Mouse (Mus musculus): ENCODE data around the gene 6820408C15Rik. TPM values are rescaled to one million over a fixed set of nuclear protein-coding genes. Genes with fewer than 3 reads are reported as not detected.

The 6820408C15Rik gene
- polyA plus RNA-seq, 1 experiment from 2014 or later, result 0.79 TPM

DNA sequence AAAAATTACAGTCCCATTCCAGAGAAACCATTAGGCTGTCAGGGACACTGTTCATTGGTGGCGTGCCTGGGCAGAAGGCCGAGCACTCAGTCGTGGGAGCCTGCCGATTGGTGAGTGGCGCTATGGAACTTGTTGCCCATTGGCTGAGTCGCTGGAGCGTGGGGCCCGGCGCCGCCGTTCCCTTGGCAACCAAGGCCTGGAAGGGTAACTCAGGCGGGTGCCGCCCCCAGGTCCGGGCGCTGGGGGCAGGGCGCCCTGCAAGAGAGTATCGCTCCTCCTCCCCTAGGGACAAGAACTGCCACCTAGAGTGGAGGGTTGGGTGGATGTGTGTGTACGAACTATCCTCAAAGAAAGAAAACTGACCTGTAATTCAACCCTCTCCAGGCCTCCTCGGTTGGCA, 9.3 kb upstream of the 6820408C15Rik start:
- H3K27ac ChIP-seq (ENCODE audit: low read length), result peak overlapping the region; percentile 68
- H3K4me3 ChIP-seq (ENCODE audit: low read length), result peak overlapping the region; percentile 40
- peak overlapping the region; percentile 65 for H3K4me2 ChIP-seq (ENCODE audit: low read depth, low read length)
- H3K27me3 ChIP-seq (replicated peaks; ENCODE audit: control insufficient read depth, insufficient read depth, low read length), result no peaks in the 10 kb centered on the region
- no peaks in the 10 kb centered on the region for H3K36me3 ChIP-seq (ENCODE audit: control insufficient read depth, insufficient read depth, low read length)
- H3K4me1 ChIP-seq (ENCODE audit: control insufficient read depth, insufficient read depth, low read length), result peaks cover 17% of the 10 kb centered on the region
- H3K9me3 ChIP-seq (ENCODE audit: control insufficient read depth, low read length), result no peaks in the 10 kb centered on the region
- ATAC-seq, result peak; percentile 96
- H3K9ac ChIP-seq (ENCODE audit: low read depth, low read length), result peak overlapping the region; percentile 55
- WGBS, result under 1% methylated on average over 19 of the region's 19 CpGs

DNA sequence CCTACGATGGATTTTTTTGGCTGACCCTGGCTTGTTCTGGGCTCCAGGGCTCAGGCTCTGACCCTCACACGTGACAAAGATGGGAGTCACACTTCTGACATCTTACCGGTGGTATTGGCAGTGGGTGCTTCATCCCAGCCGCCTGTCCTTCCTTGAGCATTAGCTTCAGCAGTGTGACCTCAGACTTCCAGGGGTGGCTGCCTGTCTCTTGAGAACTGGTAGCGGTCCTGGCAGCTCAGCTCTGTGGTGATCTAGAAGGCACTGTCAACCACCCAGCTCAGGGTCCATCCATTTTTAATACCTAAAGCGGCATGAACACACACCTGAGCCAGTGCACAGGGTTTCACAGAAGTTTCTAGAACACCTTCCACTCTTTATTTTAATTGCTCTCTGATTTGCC, 5.6 kb upstream of the 6820408C15Rik start:
- Histone ChIP-seq H3K27me3 (replicated peaks; ENCODE audit: control insufficient read depth, insufficient read depth, low read length) (no peaks in the 10 kb centered on the region), H3K9ac (ENCODE audit: low read depth, low read length) (no peak overlapping the region), H3K4me1 (ENCODE audit: control insufficient read depth, insufficient read depth, low read length) (peaks cover 23% of the 10 kb centered on the region), H3K9me3 (ENCODE audit: control insufficient read depth, low read length) (no peaks in the 10 kb centered on the region), H3K36me3 (ENCODE audit: control insufficient read depth, insufficient read depth, low read length) (no peaks in the 10 kb centered on the region), H3K4me2 (ENCODE audit: low read depth, low read length) (no peak overlapping the region), H3K4me3 (ENCODE audit: low read length) (no peak overlapping the region), H3K27ac (ENCODE audit: low read length) (peak overlapping the region; percentile 88; the same call in 1 of the 2 replicates)
- WGBS, result 71% methylated on average over 6 of the region's 6 CpGs
- ATAC-seq, result no peak

DNA sequence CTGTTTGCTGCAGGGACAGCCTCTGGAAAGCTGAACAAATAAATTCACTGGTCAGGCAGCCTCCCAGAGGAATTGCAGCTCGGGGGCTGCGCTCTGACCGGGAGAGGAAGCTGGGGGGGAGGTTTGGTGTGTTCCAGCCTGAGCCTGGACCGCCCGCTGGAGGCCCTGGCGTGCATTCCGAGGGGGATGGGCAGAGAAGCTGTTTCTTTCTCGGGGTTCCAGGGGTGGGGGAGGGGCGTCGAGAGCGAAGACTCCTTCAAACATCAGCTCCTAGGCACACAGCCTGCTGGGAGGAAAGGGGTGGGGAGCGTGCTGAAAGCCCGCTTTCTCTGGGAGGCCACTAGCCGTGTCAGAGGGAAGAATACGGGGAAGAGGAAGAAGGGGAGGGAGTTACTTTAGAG, 4.4 kb upstream of the 6820408C15Rik start:
- H3K4me2 ChIP-seq (ENCODE audit: low read depth, low read length), result peak overlapping the region; percentile 80
- peak overlapping the region; percentile 99 for H3K9ac ChIP-seq (ENCODE audit: low read depth, low read length)
- no peaks in the 10 kb centered on the region for H3K27me3 ChIP-seq (replicated peaks; ENCODE audit: control insufficient read depth, insufficient read depth, low read length)
- peak; percentile 61 for ATAC-seq
- WGBS, result 5% methylated on average over 15 of the region's 15 CpGs
- peaks cover 23% of the 10 kb centered on the region for H3K4me1 ChIP-seq (ENCODE audit: control insufficient read depth, insufficient read depth, low read length)
- peak overlapping the region; percentile 92 for H3K4me3 ChIP-seq (ENCODE audit: low read length)
- H3K27ac ChIP-seq (ENCODE audit: low read length), result peak overlapping the region; percentile 88
- H3K36me3 ChIP-seq (ENCODE audit: control insufficient read depth, insufficient read depth, low read length), result no peaks in the 10 kb centered on the region
- peaks cover 3% of the 10 kb centered on the region; the same call in 1 of the 2 replicates for H3K9me3 ChIP-seq (ENCODE audit: control insufficient read depth, low read length)

DNA sequence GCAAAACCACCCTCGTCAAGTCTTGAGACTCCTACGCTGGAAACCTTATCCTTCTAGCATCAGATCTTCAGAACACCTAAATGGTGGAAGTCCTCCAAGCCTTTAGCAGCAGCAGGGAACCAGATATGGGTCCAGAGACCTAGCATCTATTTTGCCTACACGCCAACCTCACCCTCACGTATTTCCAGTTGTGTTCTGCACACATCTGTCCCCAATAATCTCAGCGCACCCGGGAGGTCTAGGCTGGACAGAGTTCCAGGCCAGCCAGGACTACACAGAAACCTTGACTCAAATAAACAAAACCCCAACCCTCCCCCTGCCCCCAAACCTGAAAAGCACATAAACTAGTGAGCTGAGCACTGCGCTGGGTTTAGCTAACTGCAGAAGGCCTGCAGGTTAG, 3.9 kb upstream of the 6820408C15Rik start:
- Histone ChIP-seq H3K4me1 (ENCODE audit: control insufficient read depth, insufficient read depth, low read length) (peaks cover 20% of the 10 kb centered on the region), H3K27me3 (replicated peaks; ENCODE audit: control insufficient read depth, insufficient read depth, low read length) (no peaks in the 10 kb centered on the region), H3K4me3 (ENCODE audit: low read length) (peak overlapping the region; percentile 92), H3K9ac (ENCODE audit: low read depth, low read length) (peak overlapping the region; percentile 99), H3K4me2 (ENCODE audit: low read depth, low read length) (peak overlapping the region; percentile 80), H3K36me3 (ENCODE audit: control insufficient read depth, insufficient read depth, low read length) (no peaks in the 10 kb centered on the region), H3K27ac (ENCODE audit: low read length) (peak overlapping the region; percentile 88), H3K9me3 (ENCODE audit: control insufficient read depth, low read length) (peaks cover 8% of the 10 kb centered on the region)
- ATAC-seq, result no peak
- WGBS, result 18% methylated on average over 7 of the region's 7 CpGs

DNA sequence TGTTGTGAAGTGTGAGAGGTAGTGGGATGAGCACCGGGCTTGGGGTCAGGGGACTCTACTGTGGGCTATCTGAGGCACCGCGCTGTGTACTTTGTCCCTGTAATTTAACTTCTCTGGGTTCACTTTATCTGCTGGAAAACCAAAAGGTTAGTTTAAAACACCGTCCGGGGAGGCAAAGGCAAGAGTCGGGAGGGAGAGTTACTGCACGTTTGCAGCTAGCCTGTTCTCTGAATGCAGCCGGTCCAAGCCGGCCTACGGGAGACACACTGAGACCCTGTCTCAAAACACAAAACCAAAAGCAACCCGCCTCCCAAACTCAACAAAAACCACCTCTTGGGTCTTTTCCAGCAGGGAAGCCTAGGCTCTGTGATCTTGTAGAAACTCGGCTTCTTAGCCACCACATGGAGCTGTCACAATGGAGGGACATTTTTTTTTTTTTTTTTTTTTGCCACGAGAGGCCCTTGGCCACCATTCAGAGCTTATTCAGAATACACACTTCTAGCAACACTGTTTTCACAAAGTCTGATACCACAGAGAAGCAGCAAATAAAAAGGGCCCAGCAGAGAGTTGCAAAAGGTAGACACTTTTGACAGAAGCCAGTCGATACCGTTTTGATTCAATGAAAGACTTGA, 2.7 kb upstream of the 6820408C15Rik start:
- H3K4me2 ChIP-seq (ENCODE audit: low read depth, low read length), result peak overlapping the region; percentile 80
- 6% methylated on average over 15 of the region's 15 CpGs for WGBS
- H3K36me3 ChIP-seq (ENCODE audit: control insufficient read depth, insufficient read depth, low read length), result no peaks in the 10 kb centered on the region
- H3K9me3 ChIP-seq (ENCODE audit: control insufficient read depth, low read length), result peaks cover 8% of the 10 kb centered on the region
- H3K4me3 ChIP-seq (ENCODE audit: low read length), result peak overlapping the region; percentile 92
- H3K27ac ChIP-seq (ENCODE audit: low read length), result peak overlapping the region; percentile 88
- peak; percentile 9; the same call in 1 of the 2 replicates for ATAC-seq
- no peaks in the 10 kb centered on the region for H3K27me3 ChIP-seq (replicated peaks; ENCODE audit: control insufficient read depth, insufficient read depth, low read length)
- peaks cover 19% of the 10 kb centered on the region for H3K4me1 ChIP-seq (ENCODE audit: control insufficient read depth, insufficient read depth, low read length)
- peak overlapping the region; percentile 99 for H3K9ac ChIP-seq (ENCODE audit: low read depth, low read length)

DNA sequence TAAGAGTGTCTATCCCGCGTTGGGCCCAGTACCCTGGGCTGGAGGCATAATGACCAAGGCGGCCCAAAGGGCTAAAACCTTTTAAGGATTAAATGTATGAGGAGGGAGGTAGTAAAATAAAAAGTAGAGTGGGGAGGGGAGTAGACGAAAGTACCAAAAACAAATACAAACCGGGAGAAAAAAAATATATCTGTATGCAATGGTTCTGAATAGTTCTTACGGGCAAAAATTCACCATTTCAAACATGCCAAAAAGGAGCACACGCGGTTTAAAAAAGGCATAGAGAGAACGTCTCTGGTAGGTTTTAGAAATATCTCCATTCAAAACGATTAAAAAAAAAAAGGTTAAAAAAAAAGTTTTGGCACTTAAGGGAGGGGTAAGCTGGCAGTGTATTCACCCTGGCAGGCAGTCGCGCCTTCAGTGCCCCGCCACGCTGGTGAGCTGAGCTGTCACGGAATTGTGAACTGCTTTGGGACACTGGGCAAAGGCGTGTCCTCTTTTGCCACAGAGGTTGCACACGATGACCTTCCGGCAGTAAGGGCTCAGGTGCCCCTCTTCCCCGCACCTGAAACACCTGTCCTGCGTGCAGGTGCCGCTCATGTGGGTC, 2.1 kb upstream of the 6820408C15Rik start:
- H3K9me3 ChIP-seq (ENCODE audit: control insufficient read depth, low read length), result peaks cover 8% of the 10 kb centered on the region
- no peak for ATAC-seq
- peak overlapping the region; percentile 92 for H3K4me3 ChIP-seq (ENCODE audit: low read length)
- 2% methylated on average over 21 of the region's 21 CpGs for WGBS
- peak overlapping the region; percentile 80 for H3K4me2 ChIP-seq (ENCODE audit: low read depth, low read length)
- H3K4me1 ChIP-seq (ENCODE audit: control insufficient read depth, insufficient read depth, low read length), result peaks cover 19% of the 10 kb centered on the region
- H3K36me3 ChIP-seq (ENCODE audit: control insufficient read depth, insufficient read depth, low read length), result no peaks in the 10 kb centered on the region
- H3K27ac ChIP-seq (ENCODE audit: low read length), result peak overlapping the region; percentile 88
- peak overlapping the region; percentile 99 for H3K9ac ChIP-seq (ENCODE audit: low read depth, low read length)
- H3K27me3 ChIP-seq (replicated peaks; ENCODE audit: control insufficient read depth, insufficient read depth, low read length), result no peaks in the 10 kb centered on the region

DNA sequence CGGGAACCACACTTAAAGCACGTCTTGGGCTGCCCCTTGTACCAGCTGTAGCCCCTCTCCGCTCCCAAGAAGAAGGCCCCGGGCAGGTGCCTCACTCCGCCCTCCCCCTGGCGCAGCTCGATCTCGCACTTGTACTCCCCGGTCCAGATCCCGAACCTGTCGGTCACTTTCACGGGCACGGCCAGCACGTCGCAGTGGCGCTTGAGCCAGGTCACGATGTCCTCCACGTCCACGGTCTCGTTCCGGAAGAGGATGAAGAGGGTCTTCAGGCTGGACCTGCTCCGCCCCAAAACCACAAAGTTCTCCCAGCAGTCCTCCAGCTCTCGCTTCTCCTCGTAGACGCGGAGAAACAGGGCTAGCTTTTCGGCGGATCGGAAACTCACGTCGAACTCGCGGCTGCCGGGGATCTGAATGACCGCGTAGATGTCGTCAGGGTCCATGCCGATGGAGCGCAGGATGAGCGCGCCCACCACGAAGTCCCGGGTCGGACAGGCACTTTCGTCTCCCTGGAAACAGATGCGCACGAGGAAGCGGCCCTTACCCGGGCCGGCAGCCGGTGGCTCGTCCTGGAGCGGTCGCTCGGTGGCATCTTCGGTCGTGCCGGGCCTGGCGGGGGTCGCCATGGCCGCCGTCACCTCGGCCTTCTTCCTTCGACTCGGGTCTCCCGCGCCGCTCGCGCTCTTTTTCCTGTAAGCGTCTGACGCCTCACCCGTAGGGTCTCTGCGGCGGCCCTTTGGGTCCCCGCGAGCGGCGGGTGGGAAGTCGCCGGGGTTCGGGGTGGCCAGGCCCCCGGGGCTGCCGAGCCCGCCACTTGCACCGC, 1.4 kb upstream of the 6820408C15Rik start:
- ATAC-seq, result peak; percentile 12

DNA sequence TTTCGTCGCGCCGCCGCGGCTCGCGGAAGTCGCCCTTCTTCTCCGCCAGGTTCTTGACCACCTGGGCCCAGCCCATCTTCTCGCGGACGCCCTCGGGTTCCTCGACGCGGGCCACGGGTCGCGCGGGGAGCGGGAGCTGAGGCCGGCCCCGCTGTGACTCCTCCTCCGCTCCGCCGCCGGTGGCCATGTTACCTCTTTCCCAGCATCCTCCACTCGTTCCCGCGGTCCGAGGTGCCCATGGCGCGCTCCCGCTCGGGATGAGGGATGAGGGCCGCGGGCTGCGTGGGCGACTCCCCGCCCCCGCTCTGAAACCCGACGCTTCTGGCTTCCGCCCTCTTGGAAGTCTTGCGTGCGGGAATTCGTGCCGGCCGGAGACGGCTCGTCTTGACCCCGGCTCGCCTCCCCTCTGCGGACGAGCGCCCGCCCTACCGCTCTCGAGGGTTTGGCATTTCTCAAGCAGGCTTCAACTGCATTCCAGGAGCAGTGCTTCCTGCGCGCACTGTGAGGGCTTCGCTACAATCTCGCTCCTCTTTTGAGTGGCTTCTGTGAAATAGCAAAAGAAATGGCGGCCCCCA, 709 bp upstream of the 6820408C15Rik start, which contains the start of gene Zcchc3:
Gene Zcchc3, minus strand, starts transcription at position 437 of the 575 bp plus-strand sequence.
- Histone ChIP-seq H3K9ac (ENCODE audit: low read depth, low read length) (peak within 1 kb of the TSS; percentile 99), H3K4me2 (ENCODE audit: low read depth, low read length) (peak within 1 kb of the TSS; percentile 80), H3K9me3 (ENCODE audit: control insufficient read depth, low read length) (peaks cover 8% of the 10 kb centered on the region), H3K27me3 (replicated peaks; ENCODE audit: control insufficient read depth, insufficient read depth, low read length) (no peaks in the 10 kb centered on the region), H3K4me3 (ENCODE audit: low read length) (peak within 1 kb of the TSS; percentile 92), H3K4me1 (ENCODE audit: control insufficient read depth, insufficient read depth, low read length) (peaks cover 16% of the 10 kb centered on the region), H3K36me3 (ENCODE audit: control insufficient read depth, insufficient read depth, low read length) (no peaks in the 10 kb centered on the region), H3K27ac (ENCODE audit: low read length) (peak within 1 kb of the TSS; percentile 88)
- peak; percentile 79 for ATAC-seq
- WGBS, result under 1% methylated on average over 65 of the region's 65 CpGs

More for the DNA sequence above, 1.4 kb upstream of the 6820408C15Rik start:
- H3K27ac ChIP-seq (ENCODE audit: low read length), result peak overlapping the region; percentile 88
- peak overlapping the region; percentile 92 for H3K4me3 ChIP-seq (ENCODE audit: low read length)
- peaks cover 19% of the 10 kb centered on the region for H3K4me1 ChIP-seq (ENCODE audit: control insufficient read depth, insufficient read depth, low read length)
- H3K9me3 ChIP-seq (ENCODE audit: control insufficient read depth, low read length), result peaks cover 8% of the 10 kb centered on the region
- no peaks in the 10 kb centered on the region for H3K36me3 ChIP-seq (ENCODE audit: control insufficient read depth, insufficient read depth, low read length)
- H3K9ac ChIP-seq (ENCODE audit: low read depth, low read length), result peak overlapping the region; percentile 99
- H3K27me3 ChIP-seq (replicated peaks; ENCODE audit: control insufficient read depth, insufficient read depth, low read length), result no peaks in the 10 kb centered on the region
- H3K4me2 ChIP-seq (ENCODE audit: low read depth, low read length), result peak overlapping the region; percentile 80
- WGBS, result under 1% methylated on average over 86 of the region's 86 CpGs

DNA sequence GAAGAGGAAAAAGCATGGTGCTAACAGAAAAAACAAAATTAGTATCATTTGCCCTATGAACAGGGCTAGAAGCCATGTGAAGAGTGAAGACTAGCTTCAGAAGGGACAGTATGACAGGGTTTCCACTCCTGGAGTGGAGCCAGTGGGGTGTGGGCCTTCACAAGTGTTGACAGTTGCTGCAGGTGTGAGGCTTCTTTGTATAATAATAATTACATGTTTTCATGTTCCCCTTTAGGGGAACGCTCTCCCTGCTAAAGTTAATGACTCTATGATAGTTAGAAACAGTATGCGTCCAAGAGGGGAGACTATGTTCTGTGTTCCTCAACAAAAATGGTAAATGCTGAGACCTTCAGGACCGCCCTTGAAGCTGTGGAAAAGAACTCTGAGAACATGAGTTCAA, 399 bp downstream of the 6820408C15Rik start:
- peak overlapping the region; percentile 88 for H3K27ac ChIP-seq (ENCODE audit: low read length)
- H3K9ac ChIP-seq (ENCODE audit: low read depth, low read length), result peak overlapping the region; percentile 99; the same call in 1 of the 2 replicates
- peak overlapping the region; percentile 80; the same call in 1 of the 2 replicates for H3K4me2 ChIP-seq (ENCODE audit: low read depth, low read length)
- 92% methylated on average over 3 of the region's 3 CpGs for WGBS
- H3K36me3 ChIP-seq (ENCODE audit: control insufficient read depth, insufficient read depth, low read length), result no peaks in the 10 kb centered on the region
- ATAC-seq, result no peak
- no peaks in the 10 kb centered on the region for H3K27me3 ChIP-seq (replicated peaks; ENCODE audit: control insufficient read depth, insufficient read depth, low read length)
- peaks cover 8% of the 10 kb centered on the region for H3K4me1 ChIP-seq (ENCODE audit: control insufficient read depth, insufficient read depth, low read length)
- no peak overlapping the region; the same call in 1 of the 2 replicates for H3K4me3 ChIP-seq (ENCODE audit: low read length)
- peaks cover 8% of the 10 kb centered on the region for H3K9me3 ChIP-seq (ENCODE audit: control insufficient read depth, low read length)
